Mouse (Mus musculus) CD8-positive naive resting alpha-beta T cell, adult 2 months (primary cell): Measurements from ENCODE around the gene Aldh3b1.

Experiments used
- DNase-seq, 2 experiments: peaks; one replicate each; pipeline ENCODE4 v3.0.0; 2022; ENCODE audit warnings: low read depth in 2 of 2, low spot score in 2 of 2

Aldh3b1 gene

GRCm38 (mm10) chr19:3884325-3884990 lies 45.1 kb downstream of the Aldh3b1 start:
- no peak for DNase-seq

DNA sequence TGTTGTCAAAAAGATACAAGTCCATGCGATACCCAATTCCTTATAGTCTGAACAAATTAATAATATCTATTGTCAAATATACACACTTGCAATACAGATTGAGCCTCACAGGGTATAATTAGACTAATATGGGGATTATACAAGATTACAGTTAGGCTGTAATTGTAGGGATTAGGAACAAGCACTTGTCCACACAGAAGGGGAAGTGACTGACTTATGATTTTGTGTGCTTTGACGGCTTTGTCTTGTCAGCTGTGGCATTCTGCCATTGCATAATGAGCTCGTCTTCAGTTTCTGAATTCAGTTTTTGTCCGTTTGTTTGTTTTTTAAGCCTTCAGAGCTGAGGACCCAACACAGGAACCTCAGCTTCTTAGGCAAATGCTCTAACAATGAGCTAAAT lies 47.4 kb downstream of the Aldh3b1 start:
- DNase-seq = no peak

DNA sequence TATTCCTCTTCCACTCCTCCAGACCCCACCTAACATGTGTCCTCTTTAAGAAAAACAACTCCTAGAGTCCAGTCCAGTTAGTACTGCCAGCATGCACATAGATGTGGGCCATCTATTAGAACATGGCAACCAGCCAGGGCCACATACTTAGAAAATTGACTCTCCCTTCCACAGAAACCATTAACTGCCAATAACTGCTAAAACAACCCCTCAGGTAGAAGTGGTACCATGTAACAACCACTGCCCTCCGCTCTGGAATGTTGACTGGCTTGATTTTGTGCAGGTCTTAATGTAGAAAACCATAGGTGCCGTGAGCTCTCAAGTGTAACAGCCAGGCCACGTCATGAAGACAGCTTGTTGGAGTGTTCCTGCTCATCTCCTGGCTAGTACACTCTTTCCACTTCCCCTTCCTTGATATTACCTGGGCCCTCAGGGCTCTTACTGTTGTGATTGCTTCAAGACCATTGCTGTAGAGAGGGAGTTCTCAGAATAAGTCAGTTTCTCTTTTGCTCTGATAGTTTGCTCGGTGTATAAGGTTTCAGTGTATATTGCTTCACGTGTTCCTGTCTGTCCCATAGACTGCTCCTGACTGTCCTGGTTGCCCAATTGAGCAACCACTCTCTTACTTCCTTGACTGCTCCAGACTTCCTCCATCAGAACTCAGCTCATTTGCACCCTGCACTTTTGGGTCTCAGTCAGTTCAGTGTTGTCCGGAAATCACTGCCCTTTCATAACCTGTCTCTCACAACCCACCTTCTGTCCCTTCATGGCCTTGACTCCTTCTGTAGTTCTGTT lies 49.4 kb downstream of the Aldh3b1 start:
- DNase-seq = no peak

GRCm38 (mm10) chr19:3875045-3875444 lies 54.6 kb downstream of the Aldh3b1 start:
- DNase-seq = no peak

- DNase-seq = no peak
These were observed 57.2 kb downstream of the Aldh3b1 start for GRCm38 (mm10) chr19:3872373-3872772.

- DNase-seq = no peak
These were observed 58.1 kb downstream of the Aldh3b1 start for GRCm38 (mm10) chr19:3871468-3871867.

- no peak for DNase-seq
These were observed 61.3 kb downstream of the Aldh3b1 start for GRCm38 (mm10) chr19:3868290-3868689.

- DNase-seq = peak in 1 of 2 experiments; percentile 15
These were observed 64.6 kb downstream of the Aldh3b1 start for GRCm38 (mm10) chr19:3864960-3865359.
